ENCODE assay signal across 27 mouse cellular contexts in the genomic region with DNA sequence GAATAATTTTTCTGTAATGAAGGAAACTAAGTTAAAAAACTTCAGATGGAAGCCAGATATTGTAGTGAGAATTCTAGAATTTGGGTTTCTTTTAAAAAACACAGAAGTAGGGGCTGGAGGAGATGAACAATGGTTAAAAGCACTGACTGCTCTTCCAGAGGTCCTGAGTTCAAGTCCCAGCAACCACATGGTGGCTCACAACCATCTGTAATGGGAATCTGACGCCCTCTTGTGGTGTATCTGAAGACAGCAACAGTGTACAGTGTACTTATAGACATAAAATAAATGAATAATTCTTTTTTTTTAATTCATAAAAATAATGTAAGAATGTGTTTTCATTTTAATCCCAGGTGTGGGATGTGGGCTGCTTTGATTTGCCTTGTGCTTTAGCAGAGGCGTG. TPM values are rescaled to one million over a fixed set of nuclear protein-coding genes. Genes with fewer than 3 reads are reported as not detected.
DNase-seq lines count a peak whose midpoint lies in the region; ATAC-seq and TF ChIP-seq lines count a peak whose summit lies in the region.
"Had no signal": no experiment of that assay in that cellular context is flagged by ENCODE, and none has a peak within 500 bp of the region (broad histone marks: within the 10 kb centered on the region; RNA-seq: fewer than 3 reads in every experiment).

No protein-coding gene starts in this region.

- H3K4me1 ChIP-seq in heart, adult 2 months (ENCODE audit: control insufficient read depth, insufficient read depth, low read length), result no peaks in the 10 kb centered on the region
- no peaks in the 10 kb centered on the region for H3K4me1 ChIP-seq in liver, postnatal 0 days (ENCODE audit: insufficient read depth)
- no peaks in the 10 kb centered on the region for H3K4me1 ChIP-seq in CH12.LX (ENCODE audit: control insufficient read depth in 1 of 2, insufficient read depth in 2 of 2)
- H3K4me1 ChIP-seq in hindbrain, embryonic 10.5 days (replicated peaks), result no peaks in the 10 kb centered on the region
- H3K4me1 ChIP-seq: embryonic facial prominence, embryonic 13.5 days; forebrain, embryonic 12.5 days; limb, embryonic 13.5 days; liver, embryonic 15.5 days; midbrain, embryonic 12.5 days had no signal

- no peak for TF ChIP-seq POLR2A in heart, adult 2 months (IDR thresholded peaks at IDR 0.05; ENCODE audit: insufficient read depth, low read depth, low read length)
- TF ChIP-seq POLR2A in CH12.LX (IDR thresholded peaks at IDR 0.05; ENCODE audit: low read depth, low read length), result no peak

- no peaks in the 10 kb centered on the region for H3K36me3 ChIP-seq in heart, adult 2 months (ENCODE audit: control insufficient read depth, insufficient read depth, low read length)
- peaks cover 9% of the 10 kb centered on the region for H3K36me3 ChIP-seq in liver, postnatal 0 days (replicated peaks; ENCODE audit: insufficient read depth, low read length)
- H3K36me3 ChIP-seq in CH12.LX (replicated peaks in 1 of 2; ENCODE audit: control insufficient read depth in 1 of 2, insufficient read depth in 1 of 2, low read length in 1 of 2), result peaks cover 17 to 45% of the 10 kb centered on the region in 2 experiments
- H3K36me3 ChIP-seq in hindbrain, embryonic 10.5 days, result peaks cover 37% of the 10 kb centered on the region

- H3K9ac ChIP-seq in heart, adult 2 months (ENCODE audit: low read depth, low read length), result no peak overlapping the region
- H3K9ac ChIP-seq in liver, postnatal 0 days (replicated peaks), result no peak overlapping the region
- H3K9ac ChIP-seq in CH12.LX (ENCODE audit: insufficient read depth, low read depth), result no peak overlapping the region
- H3K9ac ChIP-seq: embryonic facial prominence, embryonic 13.5 days; forebrain, embryonic 12.5 days; limb, embryonic 13.5 days; liver, embryonic 15.5 days; midbrain, embryonic 12.5 days had no signal

- ATAC-seq in liver, postnatal 0 days, result no peak
- ATAC-seq: hindbrain, postnatal 0 days had no signal

- WGBS in heart, adult 2 months, result 79% methylated on average over 2 of the region's 2 CpGs
- 73% methylated on average over 2 of the region's 2 CpGs for WGBS in liver, postnatal 0 days (ENCODE audit: insufficient replicate concordance)
- WGBS in hindbrain, embryonic 10.5 days, result 66% methylated on average over 2 of the region's 2 CpGs

- no peak for DNase-seq in heart, adult 2 months
- DNase-seq in heart, postnatal 4 days, result no peak
- no peak for DNase-seq in liver, postnatal 0 days
- no peak for DNase-seq in liver
- DNase-seq in CH12.LX (ENCODE audit: extremely low read depth), result no peak
- DNase-seq in induced T-regulatory cell, adult 2 months (ENCODE audit: low read depth), result peak; percentile 26
- no peak for DNase-seq in hindbrain, embryonic 10.5 days (ENCODE audit: low spot score)
- DNase-seq in ovary, postnatal 36 days (ENCODE audit: low spot score), result no peak
- DNase-seq: adrenal gland, postnatal 10 days; cerebellum, adult 2 months; cerebellum, postnatal 36 days; embryo, embryonic 11 days; gastrocnemius, postnatal 10 days; kidney, adult 18-20 months; layer of hippocampus, postnatal 36 days; lung, postnatal 14 days; right cerebral cortex, postnatal 25 days; spleen, adult 18-20 months; thymus, postnatal 14 days had no signal

- in situ Hi-C loops in CH12.LX (cut with MboI; ENCODE audit: low pct_ligation_motif_present, low pct_unique_long_range_greater_than_20kb, low sequenced_read_pairs), result no loop called here

- H3K27ac ChIP-seq in heart, adult 2 months, result no peak overlapping the region
- no peak overlapping the region for H3K27ac ChIP-seq in liver, postnatal 0 days (ENCODE audit: low read depth)
- no peak overlapping the region for H3K27ac ChIP-seq in CH12.LX (ENCODE audit: insufficient read depth, low read depth)
- H3K27ac ChIP-seq in hindbrain, embryonic 10.5 days, result no peak overlapping the region
- H3K27ac ChIP-seq: embryonic facial prominence, embryonic 13.5 days; forebrain, embryonic 12.5 days; hindbrain, postnatal 0 days; limb, embryonic 13.5 days; liver, embryonic 15.5 days; midbrain, embryonic 12.5 days had no signal

- no peak for TF ChIP-seq EP300 in heart, adult 2 months (IDR thresholded peaks at IDR 0.05; ENCODE audit: insufficient read depth, low read depth, low read length)
- no peak for TF ChIP-seq EP300 in liver, postnatal 0 days (IDR thresholded peaks at IDR 0.05; ENCODE audit: low read depth)
- no peak for TF ChIP-seq EP300 in CH12.LX (IDR thresholded peaks at IDR 0.05; ENCODE audit: low read length)

- dilution Hi-C loops in CH12.LX (cut with MboI; ENCODE audit: extremely low pct_ligation_motif_present, extremely low pct_unique_long_range_greater_than_20kb, low sequenced_read_pairs), result no loop called here

- H3K79me2 ChIP-seq in heart, adult 2 months (replicated peaks; ENCODE audit: control insufficient read depth, insufficient read depth, low read length), result no peaks in the 10 kb centered on the region
- H3K79me2 ChIP-seq in CH12.LX (replicated peaks; ENCODE audit: control insufficient read depth, extremely low read depth, insufficient read depth, poor library complexity, severe bottlenecking), result no peaks in the 10 kb centered on the region

- TF ChIP-seq RAD21 in CH12.LX (IDR thresholded peaks at IDR 0.05; ENCODE audit: low read depth, low read length), result peak; percentile 22

- H3K4me2 ChIP-seq in liver, postnatal 0 days (ENCODE audit: low read depth, low read length), result no peak overlapping the region
- no peak overlapping the region for H3K4me2 ChIP-seq in CH12.LX (ENCODE audit: insufficient read depth, low read depth, poor library complexity, severe bottlenecking)
- H3K4me2 ChIP-seq: embryonic facial prominence, embryonic 13.5 days; forebrain, embryonic 12.5 days; heart, embryonic 11.5 days; limb, embryonic 13.5 days; liver, embryonic 15.5 days; midbrain, embryonic 12.5 days had no signal

- peak; percentile 50 for TF ChIP-seq CTCF in heart, adult 2 months (IDR thresholded peaks at IDR 0.05)
- TF ChIP-seq CTCF in liver, postnatal 0 days (IDR thresholded peaks at IDR 0.05; ENCODE audit: low read depth), result peak; percentile 35
- peak; percentile 23 to 42 for TF ChIP-seq CTCF in CH12.LX (conservative IDR thresholded peaks at IDR 0.05 in 1 of 2, IDR thresholded peaks at IDR 0.05 in 1 of 2; ENCODE audit: low read depth in 2 of 2, low read length in 2 of 2)

- H3K27me3 ChIP-seq in heart, adult 2 months (ENCODE audit: control insufficient read depth, insufficient read depth, low read length), result no peaks in the 10 kb centered on the region
- H3K27me3 ChIP-seq in liver, postnatal 0 days (ENCODE audit: insufficient read depth, low read length), result no peaks in the 10 kb centered on the region
- no peaks in the 10 kb centered on the region for H3K27me3 ChIP-seq in CH12.LX (replicated peaks)
- no peaks in the 10 kb centered on the region for H3K27me3 ChIP-seq in hindbrain, embryonic 10.5 days (ENCODE audit: insufficient read depth, poor library complexity, severe bottlenecking)
- H3K27me3 ChIP-seq: embryonic facial prominence, embryonic 13.5 days; forebrain, embryonic 12.5 days; limb, embryonic 13.5 days; liver, embryonic 15.5 days; midbrain, embryonic 12.5 days had no signal

- no peaks in the 10 kb centered on the region for H3K9me3 ChIP-seq in liver, postnatal 0 days (ENCODE audit: low read length)
- peaks cover 2% of the 10 kb centered on the region for H3K9me3 ChIP-seq in CH12.LX (replicated peaks; ENCODE audit: low read length)
- no peaks in the 10 kb centered on the region for H3K9me3 ChIP-seq in hindbrain, embryonic 10.5 days
- H3K9me3 ChIP-seq: embryonic facial prominence, embryonic 13.5 days; forebrain, embryonic 12.5 days; limb, embryonic 13.5 days; liver, embryonic 15.5 days; midbrain, embryonic 12.5 days had no signal

- intact Hi-C loops in heart, adult 2 months (cut with DNase I), result no loop called here

- no peak overlapping the region for H3K4me3 ChIP-seq in heart, adult 2 months
- H3K4me3 ChIP-seq in liver, postnatal 0 days (ENCODE audit: low read depth, low read length), result no peak overlapping the region
- H3K4me3 ChIP-seq in CH12.LX (replicated peaks in 1 of 3; ENCODE audit: low read depth in 2 of 3, low read length in 2 of 3, poor library complexity in 1 of 3), result no peak overlapping the region
- no peak overlapping the region for H3K4me3 ChIP-seq in hindbrain, embryonic 10.5 days
- H3K4me3 ChIP-seq: embryonic facial prominence, embryonic 13.5 days; erythroblast, embryonic 14.5 days; forebrain, embryonic 12.5 days; limb, embryonic 13.5 days; liver, embryonic 15.5 days; midbrain, embryonic 12.5 days had no signal

TF ChIP-seq in CH12.LX, 34 proteins besides CTCF, POLR2A, EP300 and RAD21 (continues in another document):
- no peak for TF ChIP-seq MAZ (IDR thresholded peaks at IDR 0.05; ENCODE audit: low read depth, low read length)
- no peak for TF ChIP-seq MAX (IDR thresholded peaks at IDR 0.05; ENCODE audit: low read length)
- TF ChIP-seq SMC3 (IDR thresholded peaks at IDR 0.05; ENCODE audit: low read depth, low read length), result peak; percentile 13; the same call in 1 of the 2 replicates
- TF ChIP-seq ZKSCAN1 (IDR thresholded peaks at IDR 0.05; ENCODE audit: borderline replicate concordance, low read depth, low read length), result no peak

RNA-seq across cellular contexts. Expression of gene Ipp, which starts 23.8 kb away (rescaled TPM):
- total RNA-seq in heart, adult 2 months (2021), result 10 to 100 TPM; 14.8 to 15.1 TPM
- polyA plus RNA-seq in heart, adult 2 months (2012; rRNA removed), result 3.5 and 6.9 TPM in 2 replicates
- total RNA-seq in heart, postnatal 4 days (2021), result 10 to 100 TPM; 17.3 to 18.0 TPM
- 8.1 and 9.1 TPM in 2 replicates for polyA plus RNA-seq in liver, postnatal 0 days (2015; fragmentation: Nextera tagmentation; extraction: Ambion mirVana)
- 16.8 and 17.3 TPM in 2 replicates for total RNA-seq in CH12.LX (2012; rRNA removed)
- 14.4 and 15.9 TPM in 2 replicates for total RNA-seq in CH12.LX (2014; rRNA removed)
- 20.8 and 24.7 TPM in 2 replicates for polyA plus RNA-seq in CH12.LX (2012; ENCODE audit: insufficient read length, low read depth)
- polyA plus RNA-seq in hindbrain, embryonic 10.5 days (2016; fragmentation: Nextera tagmentation; extraction: Ambion mirVana), result 12.5 and 17.5 TPM in 2 replicates

RNA-seq across cellular contexts. Expression of gene Tmem69, which starts 24.6 kb away (rescaled TPM):
- 10 to 100 TPM; 24.8 to 30.5 TPM for total RNA-seq in heart, adult 2 months (2021)
- 12.0 and 19.1 TPM in 2 replicates for polyA plus RNA-seq in heart, adult 2 months (2012; rRNA removed)
- total RNA-seq in heart, postnatal 4 days (2021), result 10 to 100 TPM; 18.6 to 20.0 TPM
- polyA plus RNA-seq in liver, postnatal 0 days (2015; fragmentation: Nextera tagmentation; extraction: Ambion mirVana), result 16.5 and 17.2 TPM in 2 replicates
- total RNA-seq in CH12.LX (2012; rRNA removed) (5.3 and 8.1 TPM in 2 replicates), CH12.LX (2014; rRNA removed) (28.6 and 29.2 TPM in 2 replicates)
- 21.6 and 22.3 TPM in 2 replicates for polyA plus RNA-seq in CH12.LX (2012; ENCODE audit: insufficient read length, low read depth)
- 25.0 and 29.7 TPM in 2 replicates for polyA plus RNA-seq in hindbrain, embryonic 10.5 days (2016; fragmentation: Nextera tagmentation; extraction: Ambion mirVana)

RNA-seq across cellular contexts. Expression of gene Gpbp1l1, which starts 26.3 kb away (rescaled TPM):
- 10 to 100 TPM; 57.9 to 65.9 TPM for total RNA-seq in heart, adult 2 months (2021)
- polyA plus RNA-seq in heart, adult 2 months (2012; rRNA removed), result 37.7 and 55.3 TPM in 2 replicates
- total RNA-seq in heart, postnatal 4 days (2021), result 10 to 100 TPM; 55.7 to 66.5 TPM
- polyA plus RNA-seq in liver, postnatal 0 days (2015; fragmentation: Nextera tagmentation; extraction: Ambion mirVana), result 14.0 and 16.2 TPM in 2 replicates
- 31.3 and 34.2 TPM in 2 replicates for total RNA-seq in CH12.LX (2012; rRNA removed)
- 39.1 and 60.2 TPM in 2 replicates for total RNA-seq in CH12.LX (2014; rRNA removed)
- polyA plus RNA-seq in CH12.LX (2012; ENCODE audit: insufficient read length, low read depth), result 28.4 and 34.7 TPM in 2 replicates
- polyA plus RNA-seq in hindbrain, embryonic 10.5 days (2016; fragmentation: Nextera tagmentation; extraction: Ambion mirVana), result 21.4 and 27.8 TPM in 2 replicates
